Mouse (Mus musculus) c-Kit-positive CD71-negative TER-119-negative erythroid progenitor cells, embryonic 14.5 days (primary cell): ENCODE results near the gene Ypel3.
"Not testable (repeated sequence)": the region's sequence is repeated elsewhere in the genome, so short reads cannot be mapped to it uniquely, and the experiment has no call there.

Experiments
- DNase-seq: peaks from one replicate; pipeline ENCODE4 v3.0.0-alpha.2; 2013; ENCODE audit warnings: low read depth

Ypel3 gene

DNA sequence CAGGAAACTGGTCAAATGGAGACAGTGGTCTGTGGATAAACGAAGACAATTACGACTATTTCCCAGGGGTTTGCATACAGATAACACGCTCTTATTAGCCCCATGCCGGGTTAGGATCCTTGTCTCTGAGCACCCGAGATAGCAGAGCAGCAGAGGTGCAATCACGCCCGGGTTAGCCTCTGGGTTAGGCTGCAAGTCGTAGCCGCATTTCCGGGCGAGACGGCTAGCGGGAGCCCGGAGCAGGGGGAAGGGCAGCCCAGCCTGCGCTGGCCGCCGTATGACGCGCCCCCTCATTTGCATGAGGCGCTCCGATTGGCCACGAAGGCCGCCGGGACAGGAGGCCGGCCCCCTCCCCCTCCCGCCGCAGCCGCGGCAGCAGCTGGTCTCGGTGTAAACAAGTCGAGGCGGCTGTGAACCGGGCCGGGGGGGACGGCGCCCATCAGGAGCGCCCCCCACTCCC, at the start of gene Ypel3:
Ypel3 (plus strand) TSS at position 358 of the 460 bp plus-strand sequence.
- DNase-seq, result peak; percentile 80

DNA sequence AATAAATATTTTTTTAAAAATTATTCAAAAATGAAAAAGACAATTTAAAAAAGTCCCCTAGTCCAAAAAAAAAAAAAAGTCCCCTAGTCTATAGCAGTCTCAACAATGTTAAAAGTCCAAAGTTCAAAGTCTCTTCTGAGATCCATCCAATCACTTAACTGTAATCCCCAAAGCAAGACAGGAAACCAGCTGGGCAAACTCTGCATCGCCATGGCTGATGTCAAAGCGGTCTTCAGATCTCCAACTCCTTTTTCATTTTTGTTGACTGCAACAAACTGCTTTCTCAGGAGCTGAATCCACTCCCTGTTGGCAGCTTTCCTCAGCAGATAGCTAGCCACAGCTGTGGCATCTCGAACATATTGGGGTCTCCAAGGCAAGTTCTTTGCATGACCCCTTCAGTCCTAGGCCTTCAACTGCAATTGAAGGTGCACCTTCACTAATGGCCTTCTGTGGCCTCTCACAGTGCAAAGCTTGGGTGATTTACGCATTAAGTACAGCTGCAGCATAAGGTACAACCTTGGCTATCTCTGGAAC, 46.4 kb upstream of the Ypel3 start:
- not testable (repeated sequence) for DNase-seq

DNA sequence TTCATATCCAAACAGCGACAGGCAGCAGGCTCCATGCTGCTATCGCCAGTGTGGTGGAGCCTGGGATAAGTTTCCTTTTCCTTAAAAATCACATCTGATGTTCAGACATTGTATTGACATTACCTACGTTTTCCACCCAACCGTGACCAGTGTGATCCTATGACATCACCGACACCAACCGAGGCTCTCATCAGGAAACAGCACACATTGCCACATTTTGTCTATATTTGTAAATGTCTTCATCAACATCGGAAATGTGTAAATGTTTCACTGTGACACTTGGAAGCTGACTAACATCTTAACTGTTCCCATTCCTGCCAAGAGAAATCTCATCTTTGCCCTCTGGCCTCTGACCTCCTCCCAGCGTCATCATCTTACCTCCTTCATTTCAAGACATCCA, 40.6 kb upstream of the Ypel3 start:
- no peak for DNase-seq

GRCm38 (mm10) chr7:126739551-126739950, 37.2 kb upstream of the Ypel3 start:
- no peak for DNase-seq

GRCm38 (mm10) chr7:126740132-126740735, 36.5 kb upstream of the Ypel3 start:
- DNase-seq, result no peak

GRCm38 (mm10) chr7:126740977-126741376, 35.8 kb upstream of the Ypel3 start:
- no peak for DNase-seq

GRCm38 (mm10) chr7:126741452-126741851, 35.3 kb upstream of the Ypel3 start:
- no peak for DNase-seq

- DNase-seq, result no peak
Observed at GRCm38 (mm10) chr7:126741964-126742482, 34.7 kb upstream of the Ypel3 start.

DNA sequence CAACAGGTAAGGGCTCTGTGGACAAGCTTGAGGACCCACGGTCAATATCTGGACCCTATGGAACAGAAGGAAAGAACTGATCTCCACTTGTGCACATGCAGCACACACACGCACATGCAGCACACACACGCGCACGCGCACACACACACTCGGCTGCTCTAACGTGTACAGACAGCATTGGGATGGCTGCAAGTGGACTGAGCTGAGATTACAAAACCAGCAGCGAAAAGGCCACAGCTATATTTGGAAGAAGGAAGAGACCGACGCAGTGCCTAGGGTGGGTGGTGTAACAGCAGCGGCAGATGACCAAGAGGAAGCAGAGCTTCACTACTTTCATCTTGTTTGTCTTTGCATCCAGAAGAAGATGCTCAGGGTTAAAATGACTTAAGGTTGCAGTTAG, 30.7 kb upstream of the Ypel3 start:
- DNase-seq, result no peak

DNA sequence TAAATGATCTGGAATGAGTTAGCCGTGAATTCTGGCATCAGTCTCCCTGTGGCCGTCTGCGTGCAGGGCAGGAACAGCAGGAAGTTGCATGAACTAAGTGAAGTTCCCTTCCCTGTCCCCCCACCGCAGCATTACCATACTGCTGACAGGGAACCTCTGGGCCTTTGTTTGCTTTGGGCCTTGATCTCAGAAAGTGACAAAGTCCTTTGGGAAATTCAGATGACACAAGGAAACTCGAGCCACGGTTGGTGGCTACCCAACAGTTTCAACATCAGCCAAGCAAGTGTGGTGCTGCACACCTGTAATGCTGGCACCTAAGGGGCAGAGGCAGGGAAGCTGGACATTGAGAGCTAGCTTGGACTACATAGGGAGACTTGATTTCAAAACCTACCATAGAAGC, 30.0 kb upstream of the Ypel3 start:
- no peak for DNase-seq

- no peak for DNase-seq
Observed at GRCm38 (mm10) chr7:126748824-126749223, 27.9 kb upstream of the Ypel3 start.

- no peak for DNase-seq
Observed at GRCm38 (mm10) chr7:126749582-126750343, 27.0 kb upstream of the Ypel3 start.

- DNase-seq, result peak; percentile 70
Observed at GRCm38 (mm10) chr7:126754866-126755265, 21.9 kb upstream of the Ypel3 start.

DNA sequence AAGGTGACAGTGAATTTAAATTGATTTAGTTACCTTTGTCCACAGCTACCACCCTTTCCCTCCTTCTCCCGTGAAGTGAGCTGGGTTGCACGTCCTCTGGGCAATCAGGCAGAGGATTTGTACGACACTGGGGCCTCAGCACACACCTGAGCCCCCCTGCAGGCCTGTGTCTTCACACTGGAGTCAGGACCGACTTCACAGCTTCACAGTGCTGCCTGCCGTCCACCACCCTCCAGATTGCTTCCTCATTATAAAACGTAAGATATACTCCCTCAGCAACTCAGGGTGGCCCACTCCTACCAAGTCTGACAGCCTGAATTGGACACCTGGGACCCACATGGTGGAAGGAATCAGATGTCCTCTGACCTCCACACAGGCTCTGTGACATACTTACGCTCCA, 18.2 kb upstream of the Ypel3 start:
- DNase-seq, result no peak

DNA sequence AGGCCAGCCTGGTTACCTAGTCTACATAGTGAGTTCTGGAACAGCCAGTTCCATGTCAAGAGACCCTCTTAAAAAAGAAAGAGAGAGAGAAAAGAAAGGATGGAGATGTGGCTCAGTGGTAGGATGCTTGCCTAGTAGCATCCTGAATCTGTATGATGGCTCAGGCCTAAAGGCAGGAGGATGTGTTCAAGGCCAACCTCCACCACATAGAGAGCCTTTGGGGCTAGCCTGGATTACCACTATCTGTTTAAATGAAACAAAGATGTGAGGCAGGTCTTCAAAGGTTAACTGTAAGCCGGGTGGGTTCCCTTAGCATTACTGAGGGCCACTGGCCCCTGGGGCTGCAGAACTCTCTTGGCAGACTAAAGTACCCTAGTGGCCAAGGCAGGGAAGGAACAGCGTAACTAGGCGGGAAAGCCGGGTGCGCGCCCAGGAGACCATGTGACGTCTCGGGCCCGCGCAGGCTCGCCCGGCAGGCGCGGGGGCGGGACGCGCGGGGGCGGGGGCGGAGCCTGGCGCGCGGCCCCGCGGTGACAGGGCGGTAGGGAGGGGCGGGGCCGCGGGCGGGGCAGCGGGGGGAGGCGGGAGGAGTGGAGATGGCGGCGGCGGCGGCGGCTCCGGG, 17.6 kb upstream of the Ypel3 start, which contains the start of gene Mapk3:
Mapk3 (plus strand) TSS at position 552 of the 622 bp plus-strand sequence.
- DNase-seq, result peak; percentile 85

DNA sequence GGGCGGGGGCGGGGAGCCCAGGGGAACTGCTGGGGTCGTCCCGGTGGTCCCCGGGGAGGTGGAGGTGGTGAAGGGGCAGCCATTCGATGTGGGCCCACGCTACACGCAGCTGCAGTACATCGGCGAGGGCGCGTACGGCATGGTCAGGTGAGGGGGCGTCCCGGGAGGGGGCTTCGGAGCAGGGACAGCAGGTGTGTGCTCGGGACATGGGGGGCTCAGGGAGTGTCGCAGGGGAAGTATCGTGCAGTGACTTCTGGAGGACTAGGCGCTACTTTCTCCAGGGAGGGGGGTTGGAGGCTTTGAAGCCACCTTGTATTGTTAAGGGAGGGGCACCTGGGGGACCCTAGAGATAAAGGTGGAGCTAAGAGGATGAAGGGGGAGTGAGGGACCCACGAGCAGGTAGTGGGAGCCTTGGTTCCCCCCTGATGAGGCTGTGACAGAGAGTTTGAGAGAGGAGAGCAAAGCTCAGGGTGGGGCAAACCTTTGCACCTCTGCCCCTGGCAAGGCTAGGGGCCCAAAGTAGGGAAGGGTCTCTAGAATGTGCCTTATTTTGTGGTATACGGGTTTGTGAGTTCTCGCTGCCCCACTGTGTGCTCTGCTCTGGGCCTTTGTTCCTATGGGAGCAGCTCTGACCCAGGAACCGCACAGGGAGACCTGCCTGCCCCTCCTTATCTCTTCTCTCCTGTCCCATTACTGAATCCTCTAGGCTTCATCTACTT, 16.9 kb upstream of the Ypel3 start:
- DNase-seq, result no peak

DNA sequence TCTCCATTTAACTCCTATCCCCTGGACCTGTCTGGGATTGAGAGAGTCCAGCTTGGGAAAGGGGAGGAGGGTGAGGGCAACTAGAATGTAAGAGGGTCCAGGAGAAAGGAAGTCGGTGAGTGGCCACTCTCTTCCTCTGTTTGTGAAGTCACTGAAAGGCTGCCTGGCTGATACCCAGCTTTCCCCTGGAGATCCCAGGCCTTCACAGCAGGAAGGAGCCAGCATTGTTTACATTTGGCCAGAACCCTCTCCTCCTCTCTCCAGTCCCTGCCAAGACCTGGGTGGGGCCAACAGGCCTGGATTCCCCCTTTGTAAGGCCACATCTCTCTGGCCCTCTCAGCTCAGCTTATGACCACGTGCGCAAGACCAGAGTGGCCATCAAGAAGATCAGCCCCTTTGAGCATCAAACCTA, 16.4 kb upstream of the Ypel3 start:
- no peak for DNase-seq

DNA sequence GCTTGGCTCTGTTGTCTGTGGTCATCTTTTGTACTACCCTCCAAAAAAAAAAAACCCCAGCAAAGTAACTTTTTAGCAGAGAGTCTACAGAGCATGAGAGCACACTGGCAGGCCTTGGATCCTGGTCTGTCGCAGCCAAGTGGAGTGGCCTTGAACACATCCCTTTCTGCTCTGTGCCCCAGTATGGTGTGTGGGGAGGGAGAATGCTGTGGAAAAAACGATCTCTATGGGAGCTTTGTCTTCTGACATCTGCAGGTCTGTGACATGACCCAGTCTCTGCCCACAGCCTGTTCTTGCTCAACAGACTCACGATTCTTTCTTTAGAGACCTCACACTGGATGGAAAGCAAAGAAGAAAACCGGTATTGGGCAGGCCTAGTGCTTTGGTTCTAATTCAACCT, 15.8 kb upstream of the Ypel3 start:
- no peak for DNase-seq

GRCm38 (mm10) chr7:126761529-126762067, 15.2 kb upstream of the Ypel3 start:
- DNase-seq, result no peak

- DNase-seq, result no peak
Observed at GRCm38 (mm10) chr7:126762471-126763008, 14.2 kb upstream of the Ypel3 start.

DNA sequence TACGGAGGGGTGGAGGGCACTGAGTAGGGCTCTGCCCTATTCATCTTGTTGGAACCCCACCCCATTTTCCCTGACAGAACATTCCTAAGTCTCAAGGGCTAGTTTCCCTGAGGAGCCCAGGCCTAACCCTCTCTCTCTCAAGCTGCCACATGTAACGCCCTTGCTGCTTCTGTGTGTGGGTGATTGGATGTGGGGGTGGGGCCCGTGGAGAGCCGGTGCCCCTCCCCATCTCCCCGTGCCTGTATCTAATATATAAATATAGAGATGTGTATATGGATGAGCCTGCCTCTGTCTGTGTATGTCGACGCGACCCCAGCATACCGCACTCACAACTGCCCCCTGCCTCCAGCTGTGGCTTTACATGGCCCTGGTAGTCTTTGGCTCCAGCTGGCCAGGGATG, 11.2 kb upstream of the Ypel3 start:
- no peak for DNase-seq
